In genomic region chr6:63255826-63256555, GRCm38 (mm10) we compare ENCODE assay signal across 8 mouse cellular contexts. TPM values are rescaled to one million over a fixed set of nuclear protein-coding genes. Genes with fewer than 3 reads are reported as not detected.
DNase-seq lines count a peak whose midpoint lies in the region; ATAC-seq and TF ChIP-seq lines count a peak whose summit lies in the region.

TSS of gene Grid2 (plus strand) at chr6:63255876.

- TF ChIP-seq EP300 in lung, postnatal 0 days (IDR thresholded peaks at IDR 0.05), result no peak

- H3K36me3 ChIP-seq in kidney, postnatal 0 days (ENCODE audit: insufficient read depth, low read length), result no peaks in the 10 kb centered on the region
- no peaks in the 10 kb centered on the region for H3K36me3 ChIP-seq in lung, postnatal 0 days (ENCODE audit: insufficient read depth, low read length)

- peaks cover 5% of the 10 kb centered on the region; the same call in 1 of the 2 replicates for H3K4me1 ChIP-seq in kidney, postnatal 0 days (replicated peaks; ENCODE audit: insufficient read depth, low read length)
- no peaks in the 10 kb centered on the region for H3K4me1 ChIP-seq in lung, postnatal 0 days (ENCODE audit: insufficient read depth, low read depth, low read length)

- H3K4me3 ChIP-seq in kidney, postnatal 0 days (replicated peaks; ENCODE audit: low read depth, low read length), result peak within 1 kb of the TSS; percentile 56
- peak within 1 kb of the TSS; percentile 50 for H3K4me3 ChIP-seq in lung, postnatal 0 days (ENCODE audit: low read depth, low read length)

- ATAC-seq in kidney, postnatal 0 days (replicated peaks; ENCODE audit: low FRiP score, low read depth), result peak; percentile 65
- ATAC-seq in lung, postnatal 0 days, result peak; percentile 38; the same call in 1 of the 2 replicates
- ATAC-seq in monocyte, adult 5-6 weeks (replicated peaks; ENCODE audit: insufficient number of reproducible peaks, low FRiP score, low TSS enrichment, poor library complexity, severe bottlenecking), result no peak

- peak; percentile 46 for DNase-seq in kidney, postnatal 0 days (ENCODE audit: low spot score)
- no peak for DNase-seq in kidney, adult 8-10 months
- DNase-seq in cerebellum, postnatal 4 days (ENCODE audit: low spot score in 2 of 2), result peak; percentile 34 to 72
- peak; percentile 12 to 21 for DNase-seq in gastrocnemius, postnatal 4 days (ENCODE audit: low spot score in 2 of 2)
- DNase-seq in layer of hippocampus, postnatal 10 days (ENCODE audit: low spot score in 2 of 2), result peak; percentile 67 to 79
- peak; percentile 31 for DNase-seq in lung, postnatal 0 days (ENCODE audit: low spot score)
- peak; percentile 81 for DNase-seq in right cerebral cortex, postnatal 25 days

- no peaks in the 10 kb centered on the region for H3K9me3 ChIP-seq in kidney, postnatal 0 days (replicated peaks; ENCODE audit: low read length)
- H3K9me3 ChIP-seq in lung, postnatal 0 days (ENCODE audit: low read length), result no peaks in the 10 kb centered on the region

- WGBS in kidney, postnatal 0 days, result under 1% methylated on average over 68 of the region's 71 CpGs
- 2% methylated on average over 55 of the region's 71 CpGs for WGBS in lung, postnatal 0 days

- peak; percentile 21; the same call in 1 of the 2 replicates for TF ChIP-seq CTCF in kidney, postnatal 0 days (IDR thresholded peaks at IDR 0.05; ENCODE audit: low read depth)
- TF ChIP-seq CTCF in lung, postnatal 0 days (IDR thresholded peaks at IDR 0.05), result peak; percentile 33; the same call in 1 of the 2 replicates

- no peak within 1 kb of the TSS for H3K27ac ChIP-seq in kidney, postnatal 0 days
- no peak within 1 kb of the TSS for H3K27ac ChIP-seq in lung, postnatal 0 days (ENCODE audit: low read length)

- 0 out of 2 replicates have a peak within 1 kb of the TSS, but pooled peaks have one; percentile 18 for H3K9ac ChIP-seq in kidney, postnatal 0 days (ENCODE audit: low read depth, low read length)
- no peak within 1 kb of the TSS for H3K9ac ChIP-seq in lung, postnatal 0 days (replicated peaks; ENCODE audit: low read depth)

- peak within 1 kb of the TSS; percentile 95 for H3K4me2 ChIP-seq in kidney, postnatal 0 days (ENCODE audit: low read length)
- H3K4me2 ChIP-seq in lung, postnatal 0 days (replicated peaks; ENCODE audit: low read depth, low read length), result peak within 1 kb of the TSS; percentile 94

- 0 out of 2 replicates have a peak, but pooled peaks cover 13% of the 10 kb centered on the region for H3K27me3 ChIP-seq in kidney, postnatal 0 days (ENCODE audit: insufficient read depth, low read length)
- H3K27me3 ChIP-seq in lung, postnatal 0 days (replicated peaks; ENCODE audit: insufficient read depth, low read length), result peaks cover 8% of the 10 kb centered on the region

RNA-seq across cellular contexts. Expression of gene Grid2, which starts in this region (rescaled TPM):
- polyA plus RNA-seq in kidney, postnatal 0 days (2015; fragmentation: Nextera tagmentation; extraction: Ambion mirVana), result 0.20 and 0.21 TPM in 2 replicates
- total RNA-seq in gastrocnemius, postnatal 4 days (2021), result 1 to 10 TPM; 1.2 to 1.6 TPM
- total RNA-seq in layer of hippocampus, postnatal 10 days (2021), result 10 to 100 TPM; 23.6 to 28.0 TPM
- 0.37 and 0.45 TPM in 2 replicates for polyA plus RNA-seq in lung, postnatal 0 days (2015; fragmentation: Nextera tagmentation; extraction: Ambion mirVana)
- not detected in 3 replicates for total RNA-seq in monocyte, adult 5-6 weeks (2017)

Comparison
In these comparisons a context has a peak if more than half of its experiments do, and no peak if none do; other contexts are left out.
1. RNA of gene Grid2 (total RNA-seq): 23.6 to 28.0 TPM in layer of hippocampus, postnatal 10 days; 1.2 to 1.6 TPM in gastrocnemius, postnatal 4 days and not detected in monocyte, adult 5-6 weeks; every median in the first group is over 4 times any median in the second.
2. Peak in DNase-seq, ATAC-seq, H3K4me3 ChIP-seq, H3K9ac ChIP-seq and H3K4me2 ChIP-seq in kidney, postnatal 0 days; RNA of the gene not detected or under 1 TPM.
3. Peak in DNase-seq, ATAC-seq, H3K4me3 ChIP-seq and H3K4me2 ChIP-seq in lung, postnatal 0 days; RNA of the gene not detected or under 1 TPM.
4. DNase-seq: peak in cerebellum, postnatal 4 days (2 of 2), gastrocnemius, postnatal 4 days (2 of 2), layer of hippocampus, postnatal 10 days (2 of 2) and right cerebral cortex, postnatal 25 days (single experiment); none in kidney, adult 8-10 months (0 of 2).